Mouse (Mus musculus) ES-E14 (cell line): ENCODE measurements around the gene Ube2d3.

Experiments used
- CHD2 ChIP-seq: IDR thresholded peaks from 2 replicates; pipeline ENCODE4 v1.6.1; 2014; ENCODE audit warnings: mild to moderate bottlenecking, low read depth, low read length, inconsistent platforms
- HCFC1 ChIP-seq: IDR thresholded peaks from 2 replicates; pipeline ENCODE4 v1.6.1; 2012; ENCODE audit warnings: low read length, inconsistent platforms, borderline replicate concordance; ENCODE audit not compliant: insufficient read depth
- MAFK ChIP-seq: IDR thresholded peaks from 2 replicates; pipeline ENCODE4 v1.6.1; 2014; ENCODE audit warnings: mild to moderate bottlenecking, low read depth, low read length, inconsistent platforms; ENCODE audit not compliant: insufficient read depth
- ZC3H11A ChIP-seq: IDR thresholded peaks from 2 replicates; pipeline ENCODE4 v1.6.1; 2012; ENCODE audit warnings: low read depth, mild to moderate bottlenecking, inconsistent platforms, low read length, borderline replicate concordance

DNA sequence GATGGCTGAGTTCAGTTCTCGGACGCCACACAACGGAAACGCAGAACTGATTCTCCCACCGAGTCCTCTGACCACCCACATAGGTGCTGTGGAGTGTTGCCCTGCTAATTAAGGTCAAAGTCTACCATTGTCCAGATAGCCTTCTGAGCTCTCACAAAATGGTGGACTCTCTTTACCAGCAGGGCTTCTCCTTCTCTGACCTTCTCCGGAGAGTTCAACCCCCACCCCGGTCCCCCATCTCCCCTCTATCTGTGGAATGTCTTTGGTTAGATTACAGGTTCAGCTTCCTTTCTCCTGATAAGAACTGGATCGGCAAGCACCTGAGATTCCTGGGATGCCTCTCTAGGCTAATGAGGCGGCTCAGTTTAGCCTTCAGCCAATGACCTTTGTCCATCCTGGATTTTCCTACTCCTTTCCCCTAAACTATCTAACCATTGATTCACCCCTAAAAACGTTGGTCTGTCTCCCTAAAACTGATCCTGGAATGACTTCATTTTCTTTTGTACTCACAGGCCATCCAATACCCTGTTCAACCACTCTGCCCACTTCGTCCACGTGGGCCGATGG lies 68.0 kb downstream of the Ube2d3 start:
- no peak for TF ChIP-seq HCFC1
- TF ChIP-seq CHD2 = no peak
- TF ChIP-seq ZC3H11A = no peak
- TF ChIP-seq MAFK = no peak
